Mouse (Mus musculus): ENCODE data around the gene Tmem200a. TPM values are rescaled to one million over a fixed set of nuclear protein-coding genes. Genes with fewer than 3 reads are reported as not detected.
A peak's percentile ranks its signal among the peaks of the same experiment; 100 is the strongest.
"Not testable (repeated sequence)": the region's sequence is repeated elsewhere in the genome, so short reads cannot be mapped to it uniquely, and the experiment has no call there.

Tmem200a gene
- polyA plus RNA-seq, 1 experiment from 2014 or later: 13.5 TPM

- ATAC-seq (ENCODE audit: low read depth) (no peak), DNase-seq (ENCODE audit: low spot score) (peak; percentile 68)
Measured at GRCm38 (mm10) chr10:25927553-25928447, 151.1 kb downstream of the Tmem200a start.

GRCm38 (mm10) chr10:25920640-25921278 lies 158.1 kb downstream of the Tmem200a start:
- ATAC-seq (ENCODE audit: low read depth) (no peak), DNase-seq (ENCODE audit: low spot score) (no peak)
- H3K4me2 ChIP-seq (ENCODE audit: low read depth, low read length): no peak overlapping the region
- no peaks in the 10 kb centered on the region for H3K9me3 ChIP-seq (ENCODE audit: control insufficient read depth, low read length)
- no peak overlapping the region for H3K9ac ChIP-seq (ENCODE audit: low read depth, low read length)
- no peak overlapping the region for H3K27ac ChIP-seq (replicated peaks; ENCODE audit: low read depth, low read length)
- no peak overlapping the region for H3K4me3 ChIP-seq (ENCODE audit: low read depth, low read length)
- H3K36me3 ChIP-seq (ENCODE audit: control insufficient read depth, insufficient read depth, low read length): no peaks in the 10 kb centered on the region
- no peaks in the 10 kb centered on the region for H3K4me1 ChIP-seq (ENCODE audit: control insufficient read depth, insufficient read depth, low read length)
- H3K27me3 ChIP-seq (replicated peaks; ENCODE audit: control insufficient read depth, insufficient read depth, low read length): no peaks in the 10 kb centered on the region
- 38% methylated on average over 4 of the region's 4 CpGs for whole genome bisulfite sequencing

More at GRCm38 (mm10) chr10:25927553-25928447, 151.1 kb downstream of the Tmem200a start:
- no peaks in the 10 kb centered on the region for H3K36me3 ChIP-seq (ENCODE audit: control insufficient read depth, insufficient read depth, low read length)
- H3K4me3 ChIP-seq (ENCODE audit: low read depth, low read length): no peak overlapping the region
- H3K9me3 ChIP-seq (ENCODE audit: control insufficient read depth, low read length): no peaks in the 10 kb centered on the region
- H3K27ac ChIP-seq (replicated peaks; ENCODE audit: low read depth, low read length): no peak overlapping the region
- H3K4me2 ChIP-seq (ENCODE audit: low read depth, low read length): no peak overlapping the region
- no peak overlapping the region for H3K9ac ChIP-seq (ENCODE audit: low read depth, low read length)
- 30% methylated on average over 11 of the region's 11 CpGs for WGBS
- H3K4me1 ChIP-seq (ENCODE audit: control insufficient read depth, insufficient read depth, low read length): peaks cover 30% of the 10 kb centered on the region
- H3K27me3 ChIP-seq (replicated peaks; ENCODE audit: control insufficient read depth, insufficient read depth, low read length): no peaks in the 10 kb centered on the region

GRCm38 (mm10) chr10:25918103-25918502 lies 160.7 kb downstream of the Tmem200a start:
- no peak for DNase-seq (ENCODE audit: low spot score)
- Histone ChIP-seq H3K27ac (replicated peaks; ENCODE audit: low read depth, low read length) (no peak overlapping the region), H3K9me3 (ENCODE audit: control insufficient read depth, low read length) (no peaks in the 10 kb centered on the region), H3K9ac (ENCODE audit: low read depth, low read length) (no peak overlapping the region), H3K36me3 (ENCODE audit: control insufficient read depth, insufficient read depth, low read length) (no peaks in the 10 kb centered on the region), H3K4me3 (ENCODE audit: low read depth, low read length) (no peak overlapping the region), H3K4me2 (ENCODE audit: low read depth, low read length) (no peak overlapping the region), H3K4me1 (ENCODE audit: control insufficient read depth, insufficient read depth, low read length) (no peaks in the 10 kb centered on the region), H3K27me3 (replicated peaks; ENCODE audit: control insufficient read depth, insufficient read depth, low read length) (no peaks in the 10 kb centered on the region)
- 90% methylated on average over 2 of the region's 2 CpGs for WGBS
- no peak for ATAC-seq (ENCODE audit: low read depth)

- Histone ChIP-seq H3K4me3 (ENCODE audit: low read depth, low read length) (no peak overlapping the region), H3K36me3 (ENCODE audit: control insufficient read depth, insufficient read depth, low read length) (no peaks in the 10 kb centered on the region), H3K4me2 (ENCODE audit: low read depth, low read length) (no peak overlapping the region), H3K27me3 (replicated peaks; ENCODE audit: control insufficient read depth, insufficient read depth, low read length) (no peaks in the 10 kb centered on the region), H3K4me1 (ENCODE audit: control insufficient read depth, insufficient read depth, low read length) (no peaks in the 10 kb centered on the region), H3K9ac (ENCODE audit: low read depth, low read length) (no peak overlapping the region), H3K9me3 (ENCODE audit: control insufficient read depth, low read length) (0 out of 2 replicates have a peak, but pooled peaks cover 5% of the 10 kb centered on the region), H3K27ac (replicated peaks; ENCODE audit: low read depth, low read length) (no peak overlapping the region)
- WGBS: 36% methylated on average over 6 of the region's 6 CpGs
- ATAC-seq (ENCODE audit: low read depth) (no peak), DNase-seq (ENCODE audit: low spot score) (no peak)
Measured at GRCm38 (mm10) chr10:25910270-25910669, 168.6 kb downstream of the Tmem200a start.

- Histone ChIP-seq H3K9ac (ENCODE audit: low read depth, low read length) (no peak overlapping the region), H3K4me1 (ENCODE audit: control insufficient read depth, insufficient read depth, low read length) (no peaks in the 10 kb centered on the region), H3K27ac (replicated peaks; ENCODE audit: low read depth, low read length) (no peak overlapping the region), H3K9me3 (ENCODE audit: control insufficient read depth, low read length) (0 out of 2 replicates have a peak, but pooled peaks cover 5% of the 10 kb centered on the region), H3K36me3 (ENCODE audit: control insufficient read depth, insufficient read depth, low read length) (no peaks in the 10 kb centered on the region), H3K4me3 (ENCODE audit: low read depth, low read length) (no peak overlapping the region), H3K4me2 (ENCODE audit: low read depth, low read length) (no peak overlapping the region), H3K27me3 (replicated peaks; ENCODE audit: control insufficient read depth, insufficient read depth, low read length) (no peaks in the 10 kb centered on the region)
- WGBS: 66% methylated on average over 10 of the region's 10 CpGs
- DNase-seq (ENCODE audit: low spot score) (no peak), ATAC-seq (ENCODE audit: low read depth) (no peak)
Measured at GRCm38 (mm10) chr10:25908027-25909012, 170.5 kb downstream of the Tmem200a start.

- not testable (repeated sequence) for ATAC-seq (ENCODE audit: low read depth); H3K9me3 ChIP-seq (ENCODE audit: control insufficient read depth, low read length); H3K9ac ChIP-seq (ENCODE audit: low read depth, low read length); H3K4me3 ChIP-seq (ENCODE audit: low read depth, low read length); H3K36me3 ChIP-seq (ENCODE audit: control insufficient read depth, insufficient read depth, low read length); DNase-seq (ENCODE audit: low spot score); H3K4me2 ChIP-seq (ENCODE audit: low read depth, low read length); H3K27me3 ChIP-seq (replicated peaks; ENCODE audit: control insufficient read depth, insufficient read depth, low read length); H3K4me1 ChIP-seq (ENCODE audit: control insufficient read depth, insufficient read depth, low read length); H3K27ac ChIP-seq (replicated peaks; ENCODE audit: low read depth, low read length)
- WGBS: 92% methylated on average over 5 of the region's 5 CpGs
Measured at GRCm38 (mm10) chr10:25894126-25894525, 184.7 kb downstream of the Tmem200a start.

- no peak overlapping the region for H3K9ac ChIP-seq (ENCODE audit: low read depth, low read length)
- H3K27me3 ChIP-seq (replicated peaks; ENCODE audit: control insufficient read depth, insufficient read depth, low read length): no peaks in the 10 kb centered on the region
- no peak overlapping the region for H3K27ac ChIP-seq (replicated peaks; ENCODE audit: low read depth, low read length)
Measured at GRCm38 (mm10) chr10:25887225-25887624, 191.6 kb downstream of the Tmem200a start.

GRCm38 (mm10) chr10:25884512-25884911 lies 194.3 kb downstream of the Tmem200a start:
- Histone ChIP-seq H3K4me1 (ENCODE audit: control insufficient read depth, insufficient read depth, low read length) (no peaks in the 10 kb centered on the region), H3K4me2 (ENCODE audit: low read depth, low read length) (no peak overlapping the region), H3K9ac (ENCODE audit: low read depth, low read length) (no peak overlapping the region), H3K27ac (replicated peaks; ENCODE audit: low read depth, low read length) (no peak overlapping the region), H3K9me3 (ENCODE audit: control insufficient read depth, low read length) (no peaks in the 10 kb centered on the region), H3K36me3 (ENCODE audit: control insufficient read depth, insufficient read depth, low read length) (no peaks in the 10 kb centered on the region), H3K4me3 (ENCODE audit: low read depth, low read length) (no peak overlapping the region), H3K27me3 (replicated peaks; ENCODE audit: control insufficient read depth, insufficient read depth, low read length) (no peaks in the 10 kb centered on the region)
- 77% methylated on average over 2 of the region's 2 CpGs for WGBS
- ATAC-seq (ENCODE audit: low read depth) (no peak), DNase-seq (ENCODE audit: low spot score) (no peak)

More at GRCm38 (mm10) chr10:25887225-25887624, 191.6 kb downstream of the Tmem200a start:
- Histone ChIP-seq H3K4me2 (ENCODE audit: low read depth, low read length) (no peak overlapping the region), H3K36me3 (ENCODE audit: control insufficient read depth, insufficient read depth, low read length) (no peaks in the 10 kb centered on the region), H3K4me3 (ENCODE audit: low read depth, low read length) (no peak overlapping the region), H3K9me3 (ENCODE audit: control insufficient read depth, low read length) (no peaks in the 10 kb centered on the region), H3K4me1 (ENCODE audit: control insufficient read depth, insufficient read depth, low read length) (no peaks in the 10 kb centered on the region)
- DNase-seq (ENCODE audit: low spot score): peak; percentile 79
- ATAC-seq (ENCODE audit: low read depth): peak; percentile 90; the same call in 1 of the 2 replicates
- WGBS: 26% methylated on average over 6 of the region's 6 CpGs

Measured in embryonic facial prominence, embryonic 14.5 days (tissue).